Comparison of ENCODE assay signal across 26 mouse cellular contexts in genomic region chr10:76665551-76665950, GRCm38 (mm10). TPM values are rescaled to one million over a fixed set of nuclear protein-coding genes. Genes with fewer than 3 reads are reported as not detected.
DNase-seq lines count a peak whose midpoint lies in the region; ATAC-seq and TF ChIP-seq lines count a peak whose summit lies in the region.
"Had no signal": no experiment of that assay in that cellular context is flagged by ENCODE, and none has a peak within 500 bp of the region (broad histone marks: within the 10 kb centered on the region; RNA-seq: fewer than 3 reads in every experiment).

No protein-coding gene starts in this region.

- H3K9ac ChIP-seq in heart, embryonic 12.5 days = no peak overlapping the region
- H3K9ac ChIP-seq: embryonic facial prominence, embryonic 12.5 days; forebrain, embryonic 15.5 days; hindbrain, embryonic 13.5 days; liver, embryonic 13.5 days; midbrain, embryonic 13.5 days had no signal

- 89% methylated on average over 11 of the region's 11 CpGs for WGBS in heart, embryonic 12.5 days
- 90% methylated on average over 11 of the region's 11 CpGs for WGBS in lung, adult 2 months

- H3K4me2 ChIP-seq in heart, embryonic 12.5 days = no peak overlapping the region
- H3K4me2 ChIP-seq: embryonic facial prominence, embryonic 12.5 days; forebrain, embryonic 15.5 days; hindbrain, embryonic 13.5 days; liver, embryonic 13.5 days; midbrain, embryonic 13.5 days had no signal

- H3K9me3 ChIP-seq in heart, embryonic 12.5 days (replicated peaks) = peaks cover 13% of the 10 kb centered on the region; the same call in 1 of the 2 replicates
- H3K9me3 ChIP-seq: hindbrain, embryonic 13.5 days; liver, embryonic 13.5 days had no signal

- no peaks in the 10 kb centered on the region for H3K4me1 ChIP-seq in heart, embryonic 12.5 days (replicated peaks)
- no peaks in the 10 kb centered on the region for H3K4me1 ChIP-seq in lung, adult 2 months (ENCODE audit: control insufficient read depth, insufficient read depth, low read length)
- H3K4me1 ChIP-seq: embryonic facial prominence, embryonic 12.5 days; forebrain, embryonic 10.5 days; forebrain, embryonic 15.5 days; hindbrain, embryonic 13.5 days; liver, embryonic 13.5 days; midbrain, embryonic 13.5 days had no signal

- DNase-seq in heart, adult 11 months = peak; percentile 63
- peak; percentile 1 for DNase-seq in lung, adult 2 months
- no peak for DNase-seq in lung, postnatal 10 days
- peak; percentile 59 for DNase-seq in retina, embryonic 14.5 days (ENCODE audit: low spot score)
- DNase-seq in retina, postnatal 1 day = no peak
- DNase-seq: adrenal gland, postnatal 10 days; cerebellum, adult 11 months; cerebellum, adult 9-10 months; cerebellum, postnatal 36 days; heart, postnatal 4 days; kidney, adult 2 months; layer of hippocampus, postnatal 36 days; left cerebral cortex, postnatal 4 days; liver, embryonic 13.5 days; right cerebral cortex, postnatal 25 days; thymus, adult 2 months; thymus, postnatal 36 days had no signal

- no peak overlapping the region for H3K4me3 ChIP-seq in heart, embryonic 12.5 days
- H3K4me3 ChIP-seq in lung, adult 2 months (replicated peaks; ENCODE audit: extremely low read depth, low read depth, low read length) = no peak overlapping the region
- H3K4me3 ChIP-seq: embryonic facial prominence, embryonic 12.5 days; forebrain, embryonic 10.5 days; forebrain, embryonic 15.5 days; hindbrain, embryonic 13.5 days; liver, embryonic 13.5 days; midbrain, embryonic 13.5 days had no signal

- H3K36me3 ChIP-seq in heart, embryonic 12.5 days = no peaks in the 10 kb centered on the region
- H3K36me3 ChIP-seq: embryonic facial prominence, embryonic 12.5 days; forebrain, embryonic 10.5 days; forebrain, embryonic 15.5 days; hindbrain, embryonic 13.5 days; liver, embryonic 13.5 days; midbrain, embryonic 13.5 days had no signal

- ATAC-seq in heart, embryonic 12.5 days (ENCODE audit: insufficient number of reproducible peaks, low FRiP score) = no peak
- no peak for ATAC-seq in frontal cortex, adult (ENCODE audit: low TSS enrichment)
- ATAC-seq: forebrain, embryonic 15.5 days; midbrain, embryonic 13.5 days; Patski had no signal

- no peak overlapping the region for H3K27ac ChIP-seq in heart, embryonic 12.5 days (ENCODE audit: poor library complexity, severe bottlenecking)
- H3K27ac ChIP-seq: embryonic facial prominence, embryonic 12.5 days; forebrain, embryonic 10.5 days; forebrain, embryonic 15.5 days; hindbrain, embryonic 13.5 days; liver, embryonic 13.5 days; macrophage; midbrain, embryonic 13.5 days had no signal

- no peak for TF ChIP-seq CTCF in lung, adult 2 months (IDR thresholded peaks at IDR 0.05; ENCODE audit: insufficient read depth, low read length)

- H3K27me3 ChIP-seq in heart, embryonic 12.5 days (replicated peaks) = no peaks in the 10 kb centered on the region
- H3K27me3 ChIP-seq: embryonic facial prominence, embryonic 12.5 days; forebrain, embryonic 15.5 days; hindbrain, embryonic 13.5 days; liver, embryonic 13.5 days; midbrain, embryonic 13.5 days; Patski had no signal

- no peak for TF ChIP-seq POLR2A in lung, adult 2 months (IDR thresholded peaks at IDR 0.05; ENCODE audit: borderline replicate concordance, extremely low read depth, low read depth, low read length)

RNA-seq across cellular contexts. Expression of gene Col6a2, which starts 42.1 kb away (rescaled TPM):
- polyA plus RNA-seq in heart, embryonic 12.5 days (2016; fragmentation: Nextera tagmentation; extraction: Ambion mirVana) = 37.9 and 38.0 TPM in 2 replicates
- polyA plus RNA-seq in lung, adult 2 months (2012; rRNA removed) = 173 and 175 TPM in 2 replicates

Comparison
In these comparisons a context has a peak if more than half of its experiments do, and no peak if none do; other contexts are left out.
1. DNase-seq: peak in heart, adult 11 months (single experiment), lung, adult 2 months (single experiment) and retina, embryonic 14.5 days (single experiment); none in lung, postnatal 10 days (single experiment) and retina, postnatal 1 day (single experiment).